Mouse (Mus musculus) bone marrow macrophage, adult 2 months (primary cell): Measurements from ENCODE around the gene Igf2r. TPM values are rescaled to one million over a fixed set of nuclear protein-coding genes. Genes with fewer than 3 reads are reported as not detected.

ENCODE experiments used
- H3K27ac ChIP-seq: 2 replicates; pipeline ENCODE4 v1.5.1; 2012; ENCODE audit warnings: low read depth, low read length; ENCODE audit not compliant: insufficient read depth
- H3K4me1 ChIP-seq: 2 replicates; pipeline ENCODE4 v1.6.1; 2012; ENCODE audit warnings: low read length; ENCODE audit not compliant: control insufficient read depth, insufficient read depth
- H3K4me3 ChIP-seq: 2 replicates; pipeline ENCODE4 v1.5.1; 2012; ENCODE audit warnings: mild to moderate bottlenecking, low read length, moderate library complexity; ENCODE audit not compliant: insufficient read depth
- CTCF ChIP-seq: IDR thresholded peaks from 2 replicates; pipeline ENCODE4 v1.5.1; 2012; ENCODE audit warnings: low read depth, mild to moderate bottlenecking, low read length, moderate library complexity
- POLR2A ChIP-seq: IDR thresholded peaks from 2 replicates; pipeline ENCODE4 v1.6.1; 2012; ENCODE audit warnings: mild to moderate bottlenecking, low read depth, low read length, borderline replicate concordance
- polyA plus RNA-seq: library from polyadenylated mRNA; stranded (reverse); fragments of >200 nt; gene quantifications from 2 replicates; pipeline ENCODE4 v1.2.4, GENCODE M21; 2012; ENCODE audit not compliant: missing spikeins, insufficient read depth, insufficient read length

Gene Igf2r
- polyA plus RNA-seq, 1 experiment, result 36.5 TPM

- H3K27ac ChIP-seq, result no peak overlapping the region
- no peak overlapping the region for H3K4me3 ChIP-seq
- no peak for TF ChIP-seq POLR2A
- TF ChIP-seq CTCF, result no peak
- H3K4me1 ChIP-seq, result peaks cover 67% of the 10 kb centered on the region
Observed at GRCm38 (mm10) chr17:12750591-12751170, 18.8 kb downstream of the Igf2r start.

- H3K4me1 ChIP-seq, result peaks cover 67% of the 10 kb centered on the region
- H3K27ac ChIP-seq, result no peak overlapping the region
- no peak for TF ChIP-seq POLR2A
- TF ChIP-seq CTCF, result no peak
- H3K4me3 ChIP-seq, result no peak overlapping the region
Observed at GRCm38 (mm10) chr17:12749421-12750367, 19.8 kb downstream of the Igf2r start.

- H3K27ac ChIP-seq, result no peak overlapping the region
- H3K4me1 ChIP-seq, result peaks cover 49% of the 10 kb centered on the region
- TF ChIP-seq CTCF, result no peak
- TF ChIP-seq POLR2A, result no peak
- H3K4me3 ChIP-seq, result no peak overlapping the region
Observed at GRCm38 (mm10) chr17:12745761-12746160, 23.7 kb downstream of the Igf2r start.

- TF ChIP-seq CTCF (no peak), POLR2A (no peak)
- Histone ChIP-seq H3K27ac (no peak overlapping the region), H3K4me1 (peaks cover 47% of the 10 kb centered on the region), H3K4me3 (no peak overlapping the region)
Observed at GRCm38 (mm10) chr17:12744071-12744470, 25.4 kb downstream of the Igf2r start.

GRCm38 (mm10) chr17:12742151-12742908, 27.1 kb downstream of the Igf2r start:
- peak overlapping the region; percentile 29 for H3K27ac ChIP-seq
- H3K4me1 ChIP-seq, result peaks cover 50% of the 10 kb centered on the region
- peak overlapping the region; percentile 86 for H3K4me3 ChIP-seq
- TF ChIP-seq CTCF (no peak; the same call in 1 of the 2 replicates), POLR2A (no peak)

- peak overlapping the region; percentile 86 for H3K4me3 ChIP-seq
- H3K4me1 ChIP-seq, result peaks cover 48% of the 10 kb centered on the region
- H3K27ac ChIP-seq, result peak overlapping the region; percentile 60
- TF ChIP-seq POLR2A, result peak; percentile 48; the same call in 1 of the 2 replicates
- TF ChIP-seq CTCF, result no peak
Observed at GRCm38 (mm10) chr17:12741218-12741968, 28.1 kb downstream of the Igf2r start.

GRCm38 (mm10) chr17:12740317-12740716, 29.1 kb downstream of the Igf2r start:
- no peak overlapping the region for H3K4me3 ChIP-seq
- no peak for TF ChIP-seq CTCF
- TF ChIP-seq POLR2A, result no peak
- peaks cover 40% of the 10 kb centered on the region for H3K4me1 ChIP-seq
- H3K27ac ChIP-seq, result no peak overlapping the region

GRCm38 (mm10) chr17:12739516-12739915, 29.9 kb downstream of the Igf2r start:
- TF ChIP-seq POLR2A, result no peak
- no peak for TF ChIP-seq CTCF
- no peak overlapping the region for H3K27ac ChIP-seq
- H3K4me1 ChIP-seq, result peaks cover 35% of the 10 kb centered on the region
- H3K4me3 ChIP-seq, result no peak overlapping the region

- TF ChIP-seq POLR2A (no peak), CTCF (no peak)
- H3K27ac ChIP-seq, result no peak overlapping the region
- H3K4me3 ChIP-seq, result no peak overlapping the region
- H3K4me1 ChIP-seq, result peaks cover 25% of the 10 kb centered on the region
Observed at GRCm38 (mm10) chr17:12737934-12738333, 31.5 kb downstream of the Igf2r start.
